Mouse (Mus musculus) thymus, adult 2 months (tissue): ENCODE measurements at regions not wholly inside any gene's neighbourhood (a gene's known extent, or its start where the extent isn't known, plus 50 kb on each side); places are given as distances from the start of the nearest gene placed in this dataset.

ENCODE experiments used
- CTCF ChIP-seq: fragments of 200-500 bp; IDR thresholded peaks from 2 replicates; pipeline ENCODE4 v1.5.1; 2012; ENCODE audit warnings: mild to moderate bottlenecking, control low read depth, low read length, moderate library complexity, borderline replicate concordance; ENCODE audit not compliant: control insufficient read depth, poor library complexity, insufficient read depth; ENCODE audit errors: extremely low read depth
- POLR2A ChIP-seq: fragments of 200-500 bp; IDR thresholded peaks from 2 replicates; pipeline ENCODE4 v1.6.1; 2012; ENCODE audit warnings: mild to moderate bottlenecking, low read length, control low read depth, moderate library complexity; ENCODE audit not compliant: control insufficient read depth, poor library complexity, insufficient read depth; ENCODE audit errors: extremely low read depth

- TF ChIP-seq CTCF: no peak
- no peak for TF ChIP-seq POLR2A
These were observed 107.4 kb upstream of the Haao start for GRCm38 (mm10) chr17:83955058-83955697.
